Mouse (Mus musculus) urinary bladder, postnatal 4 days (tissue): ENCODE measurements at regions not wholly inside any gene's neighbourhood (a gene's known extent, or its start where the extent isn't known, plus 50 kb on each side); places are given as distances from the start of the nearest gene placed in this dataset.

Experiments
- DNase-seq, 2 experiments: peaks; one replicate each; pipeline ENCODE4 v3.0.0; 2021 to 2022; ENCODE audit warnings: low spot score in 2 of 2

- DNase-seq: no peak
Measured at GRCm38 (mm10) chr13:84065256-84065898, 156.7 kb upstream of the Tmem161b start.

- DNase-seq: no peak
Measured at GRCm38 (mm10) chr13:84066211-84066959, 155.7 kb upstream of the Tmem161b start.

- no peak for DNase-seq
Measured at GRCm38 (mm10) chr13:84066960-84067665, 155.0 kb upstream of the Tmem161b start.

GRCm38 (mm10) chr13:84068365-84068764 is 153.7 kb upstream of the Tmem161b start:
- DNase-seq: no peak
